Mouse (Mus musculus): ENCODE data around the gene Fam213a.

Fam213a gene

GRCm38 (mm10) chr14:41004201-41005141, 9.1 kb downstream of the Fam213a start:
- no peak for DNase-seq (ENCODE audit: low spot score)

- DNase-seq (ENCODE audit: low spot score), result no peak
These were observed 12.0 kb downstream of the Fam213a start for GRCm38 (mm10) chr14:41001576-41001975.

GRCm38 (mm10) chr14:41000801-41001200, 12.8 kb downstream of the Fam213a start:
- DNase-seq (ENCODE audit: low spot score), result no peak

- DNase-seq (ENCODE audit: low spot score), result peak; percentile 33
These were observed 13.5 kb downstream of the Fam213a start for GRCm38 (mm10) chr14:40999904-41000645.

GRCm38 (mm10) chr14:40996171-40996570, 17.4 kb downstream of the Fam213a start:
- DNase-seq (ENCODE audit: low spot score), result no peak

- DNase-seq (ENCODE audit: low spot score), result no peak
These were observed 21.1 kb downstream of the Fam213a start for GRCm38 (mm10) chr14:40992464-40992863.

GRCm38 (mm10) chr14:40988780-40989179, 24.8 kb downstream of the Fam213a start:
- no peak for DNase-seq (ENCODE audit: low spot score)

GRCm38 (mm10) chr14:40987184-40987583, 26.4 kb downstream of the Fam213a start:
- DNase-seq (ENCODE audit: low spot score), result no peak

- no peak for DNase-seq (ENCODE audit: low spot score)
These were observed 28.0 kb downstream of the Fam213a start for GRCm38 (mm10) chr14:40985635-40986034.

GRCm38 (mm10) chr14:40979723-40980122, 33.9 kb downstream of the Fam213a start:
- DNase-seq (ENCODE audit: low spot score), result no peak

- DNase-seq (ENCODE audit: low spot score), result no peak
These were observed 34.6 kb downstream of the Fam213a start for GRCm38 (mm10) chr14:40979002-40979401.

GRCm38 (mm10) chr14:40975127-40975721, 38.4 kb downstream of the Fam213a start:
- DNase-seq (ENCODE audit: low spot score), result peak; percentile 77

- DNase-seq (ENCODE audit: low spot score), result no peak
These were observed 45.5 kb downstream of the Fam213a start for GRCm38 (mm10) chr14:40968051-40968450.

GRCm38 (mm10) chr14:40967598-40967900, 46.0 kb downstream of the Fam213a start:
- DNase-seq (ENCODE audit: low spot score), result no peak

GRCm38 (mm10) chr14:40966862-40967597, 46.6 kb downstream of the Fam213a start:
- peak; percentile 93 for DNase-seq (ENCODE audit: low spot score)

- DNase-seq (ENCODE audit: low spot score), result peak; percentile 65
These were observed 47.2 kb downstream of the Fam213a start, which contains the start of gene Tspan14 for GRCm38 (mm10) chr14:40966392-40966861. Gene Tspan14 (minus strand): TSS chr14:40966807.

GRCm38 (mm10) chr14:40965507-40966356, 47.9 kb downstream of the Fam213a start:
- DNase-seq (ENCODE audit: low spot score), result peak; percentile 22

- DNase-seq (ENCODE audit: low spot score), result peak; percentile 15
These were observed 48.7 kb downstream of the Fam213a start for GRCm38 (mm10) chr14:40964881-40965280.

GRCm38 (mm10) chr14:40964214-40964610, 49.4 kb downstream of the Fam213a start:
- DNase-seq (ENCODE audit: low spot score), result no peak

GRCm38 (mm10) chr14:40963501-40964213, 49.9 kb downstream of the Fam213a start:
- no peak for DNase-seq (ENCODE audit: low spot score)
